Mouse (Mus musculus) lung, postnatal 14 days (tissue): ENCODE results near the gene Sntg2.

Source experiments
- DNase-seq: peaks from one replicate; pipeline ENCODE4 v3.0.0; 2021

Gene Sntg2

DNA sequence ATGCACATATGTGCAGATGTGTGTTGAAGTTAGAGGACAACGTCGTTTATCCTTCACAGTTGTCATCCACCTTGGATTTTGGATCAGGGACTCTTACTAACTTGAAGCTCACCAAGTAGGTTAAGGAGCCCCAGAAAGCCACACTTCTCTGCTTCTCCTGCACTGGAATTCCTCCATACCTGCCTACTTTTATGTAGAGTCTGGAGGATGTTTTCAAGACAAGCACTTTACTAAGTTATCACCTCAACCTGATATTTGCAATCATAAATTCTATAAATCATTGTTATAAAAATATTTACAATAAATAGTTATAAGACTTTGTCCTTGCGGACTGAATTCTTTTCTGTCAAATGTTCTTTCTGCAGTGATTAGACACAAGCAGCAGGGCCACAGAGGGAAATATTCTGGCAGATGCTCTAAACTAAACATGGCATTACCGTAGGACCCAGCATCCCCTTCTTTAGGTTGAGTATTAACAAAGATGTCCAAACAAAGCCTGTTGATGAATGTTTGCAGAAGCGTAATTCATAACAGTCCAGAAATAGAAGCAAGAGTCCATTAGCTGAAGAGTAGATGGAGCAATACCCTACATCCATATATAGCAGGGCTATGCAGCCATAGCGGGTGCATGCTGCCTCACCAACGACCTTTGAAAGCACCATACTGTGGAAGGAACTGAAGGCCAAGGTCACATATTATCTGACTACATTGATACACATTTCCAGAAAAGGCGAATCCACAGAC is 100.8 kb downstream of the Sntg2 start:
- DNase-seq = no peak

DNA sequence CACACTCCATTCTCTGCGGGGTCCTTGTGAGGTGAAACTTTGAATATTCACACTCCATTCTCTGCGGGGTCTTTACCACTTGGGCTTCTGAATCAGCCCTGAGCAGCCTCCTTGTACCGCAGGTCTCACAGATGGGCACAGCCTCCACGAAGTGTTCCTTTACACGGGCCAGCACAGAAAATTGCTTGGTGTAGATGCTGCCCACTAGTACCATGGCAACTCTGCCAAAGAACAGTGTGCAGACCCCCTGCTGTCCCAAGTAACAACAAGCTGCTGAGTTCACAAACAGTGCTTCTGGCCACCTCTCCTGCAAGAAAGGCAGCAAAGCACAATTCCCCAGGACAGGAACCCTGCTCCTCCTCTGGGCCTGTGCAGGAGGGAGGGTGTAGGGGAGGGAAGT is 109.0 kb downstream of the Sntg2 start:
- no peak for DNase-seq

DNA sequence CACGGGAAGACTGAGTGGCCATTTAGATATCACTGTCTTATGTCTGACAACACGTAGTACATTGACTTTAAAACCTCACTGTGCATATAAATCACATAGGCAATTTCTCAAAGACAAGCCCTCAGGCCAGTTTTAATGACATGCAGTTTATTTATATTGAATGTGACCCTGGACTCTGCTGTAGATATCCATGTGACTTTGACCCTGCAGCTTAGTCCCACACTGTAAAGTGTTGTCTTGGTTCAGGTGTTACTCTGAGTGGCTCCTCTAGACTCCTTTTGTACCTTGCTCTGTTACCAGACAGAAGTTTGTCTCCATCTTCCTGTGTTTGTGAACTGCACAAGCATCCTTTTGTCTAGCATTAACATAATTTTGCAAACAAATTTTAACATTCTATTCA is 112.0 kb downstream of the Sntg2 start:
- no peak for DNase-seq

DNA sequence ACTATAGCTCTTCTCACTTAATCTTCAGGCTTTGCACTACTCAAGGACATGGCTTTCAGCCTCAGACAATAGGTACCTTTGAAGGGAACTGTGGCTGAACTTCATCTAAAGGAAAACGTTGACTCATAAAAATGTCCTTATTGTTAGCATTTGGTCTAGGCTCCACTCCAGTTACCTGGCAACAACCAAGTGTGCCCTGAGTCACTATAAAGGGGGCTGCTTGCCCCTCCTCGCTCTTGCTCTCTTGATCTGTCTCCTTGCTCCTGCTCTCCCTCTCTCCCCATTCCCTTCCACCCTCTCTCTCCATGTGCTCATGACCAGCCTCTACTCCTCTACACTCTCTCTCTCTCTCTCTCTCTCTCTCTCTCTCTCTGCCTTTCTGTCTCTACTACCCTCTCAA is 114.5 kb downstream of the Sntg2 start:
- DNase-seq = no peak

DNA sequence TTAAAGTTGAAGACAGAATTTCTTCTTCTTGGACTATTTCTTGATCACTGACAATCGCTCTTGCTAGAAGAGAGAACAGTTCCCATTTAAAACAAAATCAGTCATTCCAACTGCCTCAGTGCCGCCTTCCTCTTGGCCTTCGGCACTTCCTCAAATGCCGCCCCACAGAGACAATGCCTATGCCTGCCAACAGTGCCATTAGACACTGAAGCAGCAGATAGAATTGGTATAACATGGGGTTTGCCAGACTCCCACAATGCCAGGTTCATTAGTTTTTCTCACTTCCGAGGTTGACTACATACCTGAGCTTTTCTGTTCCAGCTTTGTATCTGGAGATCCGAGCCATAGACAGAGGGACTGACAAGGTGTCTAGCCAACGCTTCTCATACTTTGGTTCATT is 115.5 kb downstream of the Sntg2 start:
- DNase-seq = no peak

DNA sequence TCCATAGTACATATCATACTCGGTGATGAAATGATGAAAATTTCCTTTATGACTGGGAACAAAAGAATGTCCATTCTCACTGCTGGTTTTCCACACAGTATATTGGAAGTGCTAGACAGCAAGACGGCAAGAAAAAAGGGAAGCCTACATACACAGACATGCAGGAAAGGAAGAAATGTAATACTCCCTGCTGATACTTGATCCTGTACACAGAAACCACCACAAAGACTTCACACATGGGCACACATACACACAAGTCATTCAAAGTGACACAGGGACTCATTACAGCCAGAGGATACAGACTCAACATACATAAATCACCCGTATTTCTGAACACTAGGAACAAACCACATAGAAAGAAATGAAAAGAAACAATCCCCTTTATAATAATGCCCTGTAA is 117.0 kb downstream of the Sntg2 start:
- no peak for DNase-seq

DNA sequence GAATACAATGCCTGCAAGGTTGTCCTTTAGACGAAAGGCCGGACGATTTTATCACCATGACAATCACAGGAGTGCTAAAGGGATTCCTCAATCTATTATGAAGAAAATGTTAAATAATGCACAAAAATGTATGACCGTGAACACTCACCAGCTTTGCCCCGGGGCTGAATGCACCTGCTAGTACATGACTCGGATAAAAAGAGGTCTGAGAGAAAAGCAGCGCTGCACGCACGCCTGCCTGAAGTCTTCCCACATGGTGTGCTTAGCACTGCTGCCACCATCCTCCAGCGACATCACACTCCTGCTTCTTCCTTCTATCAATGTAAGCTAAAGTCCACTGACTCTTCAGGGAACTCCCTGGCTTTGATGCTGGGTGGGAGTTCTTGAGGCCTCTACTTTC is 118.6 kb downstream of the Sntg2 start:
- no peak for DNase-seq

DNA sequence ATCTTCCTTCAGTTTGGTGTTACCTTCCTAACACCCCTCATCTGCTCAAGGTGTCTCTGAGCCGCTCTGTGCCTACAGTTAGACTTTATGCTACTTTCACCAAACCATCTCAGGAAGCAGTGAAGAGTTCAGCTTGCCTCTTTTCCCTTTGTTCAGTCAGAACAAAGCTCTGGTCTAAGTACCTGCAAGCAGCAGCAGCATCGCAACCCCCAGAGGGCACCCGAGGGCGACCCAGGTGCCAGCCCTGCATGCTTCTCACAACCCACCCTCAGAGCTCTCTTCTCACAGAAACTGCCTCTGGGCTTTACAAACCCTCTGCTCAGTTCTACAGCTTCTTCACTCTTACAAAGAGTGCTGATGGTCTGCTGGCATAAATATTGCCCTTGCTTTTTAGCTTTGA is 120.8 kb downstream of the Sntg2 start:
- no peak for DNase-seq

DNA sequence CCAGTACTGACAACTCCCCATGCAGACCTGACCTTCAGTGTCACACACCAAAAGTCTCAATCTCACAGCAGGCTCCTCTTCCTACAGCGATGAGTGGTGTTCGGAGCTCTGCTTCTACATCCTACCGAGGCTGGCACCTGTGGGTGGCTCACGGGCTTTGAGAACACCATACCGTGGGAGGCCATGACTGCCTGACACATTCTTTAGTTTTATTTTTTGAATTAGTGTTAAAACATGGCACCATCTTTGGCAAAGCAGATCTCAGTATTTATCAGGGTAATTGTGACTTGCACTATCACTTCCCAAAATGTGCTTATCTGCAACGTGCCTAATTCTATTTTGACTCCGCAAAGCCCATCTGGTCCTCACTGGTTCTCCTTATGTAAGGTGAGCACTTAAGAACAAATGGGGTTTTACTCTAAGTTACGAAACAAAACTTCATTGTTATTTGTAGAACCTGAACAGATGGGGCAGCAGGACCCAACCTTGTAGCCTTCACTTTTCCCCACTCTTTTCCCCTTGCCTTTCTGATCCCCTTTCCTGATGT is 121.8 kb downstream of the Sntg2 start:
- DNase-seq = no peak

DNA sequence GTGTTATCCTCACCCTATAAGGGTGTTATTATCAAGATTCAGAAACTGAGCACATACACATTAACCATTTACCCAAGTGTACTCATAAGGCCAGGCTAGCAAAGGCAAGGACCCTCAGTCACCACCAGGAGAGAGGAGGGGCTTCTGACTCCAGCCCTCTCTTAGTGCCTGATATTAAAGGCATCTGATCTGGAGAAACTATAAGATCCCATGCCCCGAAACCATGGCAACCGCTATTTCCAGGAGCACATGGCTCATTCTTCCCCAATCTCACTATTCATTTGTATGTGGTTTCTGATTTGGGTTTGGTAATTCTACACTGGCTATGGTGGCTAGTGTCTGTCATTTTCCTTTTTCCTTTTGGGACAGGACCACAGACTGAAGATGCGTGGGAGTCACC is 124.1 kb downstream of the Sntg2 start:
- DNase-seq = no peak

DNA sequence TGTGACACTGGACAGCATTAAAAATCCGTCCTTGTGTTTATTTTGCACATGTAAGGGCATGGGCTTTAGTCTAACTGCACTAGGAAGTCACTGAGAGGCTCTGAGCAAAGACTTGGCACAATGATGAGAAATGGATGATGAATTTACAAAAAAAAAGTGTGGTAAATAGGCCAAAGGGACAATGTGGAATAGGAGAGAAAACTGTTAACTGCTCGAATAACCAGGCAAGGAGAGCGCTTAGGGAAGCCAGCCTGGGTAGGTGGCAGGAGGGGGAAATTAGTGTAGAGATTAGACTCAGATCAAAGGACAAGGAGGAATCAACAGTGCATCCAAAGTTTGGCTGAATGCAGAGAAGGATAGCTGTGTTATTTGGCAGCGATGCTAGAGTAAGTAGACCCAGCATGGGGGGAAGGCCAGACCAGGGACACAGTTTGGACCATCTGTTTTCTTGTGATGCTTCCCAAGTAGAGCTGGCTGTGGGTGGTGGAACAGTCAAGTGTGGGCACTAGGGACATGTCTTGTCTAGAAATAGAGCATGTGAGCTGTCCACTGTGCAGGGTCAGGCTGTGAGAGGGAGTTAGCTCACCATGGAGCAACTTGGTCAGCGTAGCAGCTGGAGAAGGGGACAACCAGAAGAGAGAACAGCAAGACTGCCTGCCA is 126.8 kb downstream of the Sntg2 start:
- no peak for DNase-seq

DNA sequence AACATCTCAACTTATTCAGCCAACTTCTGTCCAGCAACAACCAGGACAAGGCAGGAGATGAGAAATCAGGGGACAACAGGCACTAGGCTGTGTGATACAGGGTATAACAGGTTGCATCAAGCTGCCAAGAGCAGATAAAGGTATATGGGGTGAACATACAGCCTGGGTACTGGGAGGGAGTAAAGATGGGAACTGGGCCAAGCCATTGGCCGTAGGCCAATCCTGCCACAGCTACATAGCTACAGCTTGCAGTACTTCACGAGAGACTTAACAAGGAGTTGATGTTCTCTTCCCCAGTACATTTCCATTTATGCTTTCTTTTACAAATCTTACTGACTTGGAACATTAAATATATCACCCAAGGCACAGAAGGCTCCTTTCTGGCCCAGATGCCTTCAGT is 129.0 kb downstream of the Sntg2 start:
- peak; percentile 14 for DNase-seq

DNA sequence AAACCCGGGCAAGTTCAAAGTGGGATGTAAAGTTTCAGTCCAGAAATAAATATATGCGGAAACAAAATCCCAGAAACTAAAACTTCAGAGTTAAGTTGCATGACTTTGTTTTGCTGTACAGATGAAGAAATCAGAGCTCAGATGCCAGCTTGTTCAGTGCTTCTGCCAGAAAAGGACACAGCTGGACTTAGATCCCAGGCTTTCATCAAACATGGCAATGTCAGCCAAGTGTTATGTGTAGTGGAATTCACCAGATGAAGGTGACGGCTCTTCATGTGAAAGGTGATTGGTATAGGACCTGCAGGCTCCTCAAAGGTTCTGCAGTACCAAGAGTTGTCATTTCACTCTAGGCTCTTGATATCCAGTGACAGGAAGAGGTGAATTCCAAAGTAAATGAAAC is 132.3 kb downstream of the Sntg2 start:
- no peak for DNase-seq

DNA sequence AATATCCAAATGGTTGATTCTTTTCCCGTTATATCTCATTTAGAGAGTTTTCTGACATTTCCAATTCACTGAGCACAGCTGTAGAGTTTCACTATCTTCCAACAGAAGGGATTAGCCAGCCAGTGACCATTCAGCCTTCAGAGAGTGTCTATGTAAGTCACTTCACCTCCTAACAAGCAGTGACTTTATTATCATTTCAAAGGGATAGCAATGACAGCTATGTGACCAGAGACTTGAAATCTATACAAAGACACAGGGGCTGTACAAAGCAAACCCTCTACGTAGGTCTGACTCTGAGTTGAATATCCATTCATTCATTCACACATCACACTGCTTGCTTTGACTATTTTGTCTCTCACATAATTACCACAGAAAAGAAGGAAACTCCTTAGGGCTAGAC is 138.2 kb downstream of the Sntg2 start:
- no peak for DNase-seq

DNA sequence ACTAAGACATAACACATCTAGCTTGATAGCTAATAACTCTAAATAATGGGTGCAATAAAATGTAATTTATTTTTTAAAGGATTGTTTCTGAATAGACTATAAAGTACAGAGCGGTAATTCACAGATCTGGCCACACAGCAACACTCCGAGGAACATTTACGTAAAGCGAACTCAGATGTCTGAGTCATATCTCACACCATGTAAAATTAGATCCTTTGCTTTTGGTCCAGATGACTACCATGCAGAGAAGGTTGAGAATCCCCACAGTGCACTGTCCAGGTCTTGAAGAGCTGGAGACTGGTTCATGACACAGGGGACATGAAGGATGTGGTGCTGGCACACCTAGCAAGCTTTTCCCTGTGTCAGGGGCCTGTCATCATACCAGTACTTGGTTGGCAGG is 145.2 kb downstream of the Sntg2 start:
- DNase-seq = no peak

DNA sequence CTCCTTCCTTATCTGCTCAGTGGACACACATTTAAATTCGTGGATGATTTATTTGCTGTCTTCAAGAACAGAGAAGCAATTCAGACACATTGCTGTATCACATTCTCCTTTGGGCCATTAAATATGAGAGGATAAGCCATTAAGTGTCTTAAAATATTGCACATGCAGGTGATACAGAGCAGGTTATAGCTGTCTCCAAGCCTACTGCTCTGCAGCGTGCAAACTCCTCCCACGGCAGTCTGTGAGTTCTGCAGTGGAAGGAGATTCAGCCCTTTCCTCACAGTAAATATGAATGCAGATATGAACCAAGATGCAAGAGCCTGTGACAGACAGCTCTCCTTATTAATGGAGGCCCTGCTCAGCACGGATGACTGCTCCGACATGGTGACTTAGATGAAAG is 146.9 kb downstream of the Sntg2 start:
- DNase-seq = no peak

DNA sequence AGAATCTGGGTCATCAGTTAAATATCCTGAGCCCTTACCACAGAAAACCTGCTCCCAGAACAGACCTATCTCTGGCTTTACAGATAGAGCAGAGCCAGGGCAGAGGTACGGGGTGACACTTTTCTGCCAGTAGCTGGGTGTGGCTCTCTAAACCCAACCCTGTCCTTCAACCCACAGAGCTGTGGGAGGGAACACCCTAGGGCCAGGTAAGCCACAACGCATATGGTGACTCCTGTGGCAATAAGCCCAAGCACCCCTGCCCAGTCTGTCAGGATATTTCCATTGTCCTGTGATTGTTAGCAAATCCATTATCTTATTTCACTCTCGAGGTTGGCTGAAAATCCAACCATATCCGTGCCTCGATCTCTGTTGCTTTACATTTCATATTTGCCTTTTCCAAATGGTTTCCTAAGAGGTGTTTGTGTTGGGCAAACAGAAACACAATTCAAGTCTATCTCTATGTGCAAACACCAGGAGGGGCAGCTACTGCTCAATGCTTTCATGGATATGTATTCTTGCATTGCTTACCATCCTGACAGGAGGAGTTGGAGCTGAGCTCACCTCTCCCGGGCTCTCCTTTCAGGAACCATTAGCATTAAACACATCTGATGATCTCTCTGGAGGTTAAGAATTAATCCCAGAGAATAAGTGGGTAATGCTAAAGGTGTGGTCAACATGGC is 156.3 kb downstream of the Sntg2 start:
- DNase-seq = no peak

DNA sequence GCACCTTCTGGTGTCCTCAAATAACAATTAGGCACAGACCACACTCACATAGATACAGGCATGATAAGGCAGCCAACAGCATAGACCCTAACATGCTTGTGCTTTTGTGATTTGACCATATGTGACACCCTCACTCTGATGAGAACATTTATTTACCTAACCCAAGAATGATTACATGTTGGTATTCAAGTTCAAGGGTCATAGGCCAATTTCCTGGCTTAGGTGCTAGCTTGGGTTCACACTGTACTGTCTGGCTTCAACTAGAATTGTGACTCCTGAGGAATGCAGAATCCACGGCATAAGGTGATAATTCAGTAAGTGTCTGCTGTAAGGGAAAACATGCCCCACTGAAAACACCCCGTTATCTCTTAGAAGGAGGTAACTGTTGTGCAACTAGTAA is 158.4 kb downstream of the Sntg2 start:
- no peak for DNase-seq

DNA sequence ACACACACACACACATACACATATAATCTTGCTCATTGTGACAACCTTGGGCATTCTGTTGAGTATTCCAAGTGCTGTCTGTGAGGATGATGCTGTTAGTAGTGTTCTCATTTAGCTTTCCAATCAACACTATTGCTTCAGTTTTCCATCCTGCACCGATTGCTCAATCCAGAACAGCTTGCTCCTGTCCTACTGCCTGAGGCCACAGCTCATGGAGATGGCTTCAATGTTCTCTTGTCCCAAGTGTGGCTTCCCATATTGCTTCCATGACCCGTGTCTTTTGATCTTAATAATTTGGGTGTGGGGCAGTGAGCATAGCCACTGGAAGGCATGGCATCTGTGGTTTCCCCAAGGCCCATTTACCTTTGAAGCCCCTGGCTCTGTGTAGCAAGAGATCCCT is 162.8 kb downstream of the Sntg2 start:
- no peak for DNase-seq

DNA sequence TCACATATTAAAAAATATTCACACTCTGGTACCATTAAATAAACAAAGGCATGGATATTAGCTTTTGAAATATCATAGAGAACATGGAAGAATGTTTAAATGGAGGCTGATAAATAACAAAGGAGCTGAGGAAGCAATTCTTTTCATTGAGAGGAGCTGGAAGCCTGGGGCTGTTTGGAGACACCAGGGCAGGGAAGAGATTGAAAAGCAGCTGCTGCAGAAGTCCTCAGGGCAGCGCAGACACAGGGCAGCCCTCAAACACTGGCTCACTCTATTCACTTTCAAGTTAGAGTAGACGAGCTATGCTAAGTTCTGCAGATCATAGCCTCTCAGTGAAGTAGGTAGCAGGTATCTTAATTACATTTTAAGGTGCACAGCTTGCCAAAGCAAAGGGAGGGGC is 164.6 kb downstream of the Sntg2 start:
- no peak for DNase-seq

DNA sequence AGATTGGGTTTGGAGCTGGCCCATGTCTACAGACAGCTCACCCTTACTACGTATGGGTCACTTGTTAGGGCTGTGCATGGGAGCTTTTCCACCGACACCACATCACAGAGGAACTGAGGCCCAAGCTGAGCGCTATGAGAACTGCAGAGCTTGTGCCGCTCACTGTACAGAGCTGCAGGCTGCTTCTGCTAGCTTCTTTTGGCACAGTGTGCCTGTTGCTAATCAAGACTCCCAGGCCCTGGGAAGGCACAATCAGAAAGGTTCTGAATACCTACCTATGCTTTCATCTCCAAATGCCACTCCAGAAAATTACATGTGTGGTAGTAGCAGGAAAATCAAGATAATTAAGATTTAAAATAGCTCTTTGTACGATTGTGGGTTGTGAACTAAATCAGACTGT is 165.1 kb downstream of the Sntg2 start:
- no peak for DNase-seq

DNA sequence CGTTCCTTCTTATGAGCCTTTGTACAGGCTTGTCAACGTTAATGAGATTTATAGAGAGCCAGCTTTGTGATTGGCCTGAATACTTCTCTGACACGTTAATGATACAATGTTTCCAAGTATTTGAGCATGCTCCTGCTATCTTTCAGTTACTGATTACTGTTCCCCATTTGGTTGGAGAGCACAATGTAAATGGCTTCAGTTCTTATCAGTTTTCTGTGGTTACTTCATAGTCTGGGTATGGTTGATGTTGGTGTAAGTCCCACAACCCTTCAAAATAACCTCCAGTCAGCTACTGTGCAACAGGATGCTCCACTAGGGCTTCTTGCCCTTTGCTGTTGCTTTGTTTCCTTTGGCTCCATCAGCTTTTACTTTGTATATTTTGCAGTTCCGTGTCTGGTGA is 168.7 kb downstream of the Sntg2 start:
- DNase-seq = no peak

DNA sequence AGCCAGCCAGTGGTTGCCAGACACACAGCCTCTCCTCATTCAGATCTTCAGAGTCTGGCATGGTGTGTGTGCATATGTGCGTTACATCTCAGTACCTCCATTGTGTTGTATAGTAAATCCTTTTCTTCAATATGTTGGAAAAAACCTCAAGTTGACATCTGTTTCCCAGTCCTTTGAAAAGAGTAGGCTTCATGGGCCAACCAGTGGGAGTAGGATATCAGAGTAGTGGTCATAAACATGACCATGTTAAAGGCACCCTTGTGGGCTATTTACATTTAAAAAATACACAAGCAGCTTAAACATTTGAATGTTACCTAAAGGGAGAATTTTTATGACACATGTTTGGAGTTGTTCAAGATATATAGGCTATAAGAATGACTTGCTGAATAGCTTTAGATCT is 170.4 kb downstream of the Sntg2 start:
- DNase-seq = no peak

DNA sequence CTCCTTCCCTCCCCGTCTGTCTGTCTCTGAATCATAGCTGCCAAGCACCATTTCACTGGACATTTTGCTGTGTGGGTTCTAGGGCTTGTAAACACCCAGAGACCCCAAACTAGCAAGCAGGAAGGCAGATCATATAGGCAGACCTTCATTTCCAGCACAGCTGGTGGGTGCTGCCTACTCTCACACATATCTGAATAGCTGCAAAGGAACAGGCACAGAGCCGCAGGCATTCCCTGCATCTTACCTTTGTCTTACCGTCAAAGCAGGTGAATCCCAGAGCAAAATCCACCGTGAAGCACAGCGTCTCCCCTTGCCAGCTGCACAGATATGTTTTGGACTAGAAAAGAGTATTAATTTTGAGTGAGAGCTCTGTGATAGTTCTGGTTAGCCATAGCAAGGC is 172.1 kb downstream of the Sntg2 start:
- no peak for DNase-seq
